8 mouse cellular contexts compared by ENCODE assay signal in the genomic region with DNA sequence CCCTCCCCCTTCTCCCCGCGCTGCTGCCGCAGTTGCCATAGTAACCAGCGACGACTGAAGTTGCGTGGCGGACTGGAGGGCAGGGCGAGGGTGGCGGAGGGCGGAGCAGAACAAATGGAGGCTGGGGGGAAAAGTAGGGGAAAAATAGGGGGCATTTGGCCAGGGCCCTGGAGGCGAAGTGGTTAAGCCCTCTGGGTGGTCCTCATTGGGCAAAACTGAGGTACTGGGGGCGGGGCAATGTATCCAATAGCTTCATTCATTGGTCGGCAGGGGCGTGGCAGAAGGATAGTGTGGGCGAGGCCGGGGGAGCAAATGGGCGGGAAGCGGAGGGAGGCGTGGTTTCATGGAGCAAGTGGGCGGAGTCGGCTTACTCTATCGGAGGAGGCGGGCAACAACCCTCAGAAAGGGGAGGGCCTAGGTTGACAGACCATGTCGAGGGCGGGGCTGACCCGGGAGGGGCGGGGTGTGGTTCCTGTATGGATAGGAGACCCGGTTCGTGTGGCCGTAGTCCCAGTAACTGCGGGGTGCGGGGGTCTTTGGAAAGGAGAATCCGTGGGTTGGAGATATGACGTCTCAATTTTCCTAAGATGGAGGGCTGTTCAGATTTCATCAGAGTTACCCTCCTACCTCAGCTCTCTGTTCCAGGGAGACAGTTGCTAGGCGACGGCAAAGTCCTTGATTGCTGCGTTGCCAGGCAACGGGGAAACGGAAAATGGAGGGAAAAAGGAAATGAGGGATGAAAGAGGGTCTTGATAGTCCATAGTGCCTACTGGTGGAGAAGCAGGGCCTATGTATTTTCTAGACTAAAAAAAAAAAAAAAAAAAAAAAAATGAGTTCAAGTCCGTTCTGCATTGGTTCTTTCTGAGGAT. TPM values are rescaled to one million over a fixed set of nuclear protein-coding genes. Genes with fewer than 3 reads are reported as not detected.
DNase-seq lines count a peak whose midpoint lies in the region; ATAC-seq lines count a peak whose summit lies in the region.

No protein-coding gene starts in this region.

- no peaks in the 10 kb centered on the region for H3K36me3 ChIP-seq in forebrain, embryonic 10.5 days (replicated peaks)
- no peaks in the 10 kb centered on the region for H3K36me3 ChIP-seq in heart, embryonic 16.5 days (ENCODE audit: control insufficient read depth, insufficient read depth)
- no peaks in the 10 kb centered on the region for H3K36me3 ChIP-seq in liver, embryonic 15.5 days (replicated peaks)
- no peaks in the 10 kb centered on the region for H3K36me3 ChIP-seq in neural tube, embryonic 12.5 days

- H3K27ac ChIP-seq in forebrain, embryonic 10.5 days = peak overlapping the region; percentile 96
- peak overlapping the region; percentile 62 for H3K27ac ChIP-seq in heart, embryonic 16.5 days (ENCODE audit: low read length)
- peak overlapping the region; percentile 60 for H3K27ac ChIP-seq in liver, embryonic 15.5 days (replicated peaks)
- H3K27ac ChIP-seq in neural tube, embryonic 12.5 days = peak overlapping the region; percentile 66; the same call in 1 of the 2 replicates

- 2% methylated on average over 40 of the region's 40 CpGs for WGBS in forebrain, embryonic 10.5 days
- 4% methylated on average over 39 of the region's 40 CpGs for WGBS in heart, embryonic 16.5 days
- WGBS in liver, embryonic 15.5 days (ENCODE audit: insufficient replicate concordance) = 3% methylated on average over 40 of the region's 40 CpGs
- under 1% methylated on average over 40 of the region's 40 CpGs for WGBS in neural tube, embryonic 12.5 days

- peak overlapping the region; percentile 92 for H3K4me2 ChIP-seq in heart, embryonic 16.5 days (ENCODE audit: low read depth, low read length)
- peak overlapping the region; percentile 83 for H3K4me2 ChIP-seq in liver, embryonic 15.5 days
- H3K4me2 ChIP-seq in neural tube, embryonic 12.5 days (replicated peaks) = peak overlapping the region; percentile 95

- no peaks in the 10 kb centered on the region for H3K27me3 ChIP-seq in forebrain, embryonic 10.5 days (ENCODE audit: poor library complexity, severe bottlenecking)
- H3K27me3 ChIP-seq in heart, embryonic 16.5 days (ENCODE audit: control insufficient read depth, insufficient read depth, low read length) = no peaks in the 10 kb centered on the region; the same call in 1 of the 2 replicates
- H3K27me3 ChIP-seq in liver, embryonic 15.5 days = peaks cover 51% of the 10 kb centered on the region
- H3K27me3 ChIP-seq in neural tube, embryonic 12.5 days (replicated peaks) = no peaks in the 10 kb centered on the region

- H3K4me1 ChIP-seq in forebrain, embryonic 10.5 days = peaks cover 100% of the 10 kb centered on the region
- H3K4me1 ChIP-seq in heart, embryonic 16.5 days (ENCODE audit: control insufficient read depth, insufficient read depth, low read length) = peaks cover 49% of the 10 kb centered on the region
- peaks cover 45% of the 10 kb centered on the region for H3K4me1 ChIP-seq in liver, embryonic 15.5 days (replicated peaks)
- peaks cover 69% of the 10 kb centered on the region for H3K4me1 ChIP-seq in neural tube, embryonic 12.5 days

- peak; percentile 83 to 93 for DNase-seq in CD8-positive naive resting alpha-beta T cell, adult 2 months (ENCODE audit: low read depth in 2 of 2, low spot score in 2 of 2)
- DNase-seq in c-Kit-positive CD71-negative TER-119-negative erythroid progenitor cells, embryonic 14.5 days (ENCODE audit: low read depth) = peak; percentile 99
- peak; percentile 100 for DNase-seq in forebrain, embryonic 10.5 days (ENCODE audit: extremely low spot score, low spot score)
- peak; percentile 97 to 98 for DNase-seq in kidney, postnatal 36 days
- DNase-seq in telencephalon, adult 2 months (ENCODE audit: low read depth, low spot score) = peak; percentile 97

- H3K9ac ChIP-seq in heart, embryonic 16.5 days (ENCODE audit: low read length) = peak overlapping the region; percentile 58
- peak overlapping the region; percentile 16; the same call in 1 of the 2 replicates for H3K9ac ChIP-seq in liver, embryonic 15.5 days
- peak overlapping the region; percentile 88; the same call in 1 of the 2 replicates for H3K9ac ChIP-seq in neural tube, embryonic 12.5 days

- ATAC-seq in heart, embryonic 16.5 days (replicated peaks; ENCODE audit: extremely low read depth, insufficient read depth, low FRiP score) = peak; percentile 69
- peak; percentile 79 for ATAC-seq in liver, embryonic 15.5 days (ENCODE audit: insufficient read depth)
- peak; percentile 77 for ATAC-seq in neural tube, embryonic 12.5 days (ENCODE audit: low FRiP score, low read depth)

- no peaks in the 10 kb centered on the region for H3K9me3 ChIP-seq in forebrain, embryonic 10.5 days
- H3K9me3 ChIP-seq in heart, embryonic 16.5 days (replicated peaks; ENCODE audit: control insufficient read depth, low read length) = no peaks in the 10 kb centered on the region
- no peaks in the 10 kb centered on the region for H3K9me3 ChIP-seq in liver, embryonic 15.5 days (replicated peaks)
- no peaks in the 10 kb centered on the region for H3K9me3 ChIP-seq in neural tube, embryonic 12.5 days

- peak overlapping the region; percentile 77 for H3K4me3 ChIP-seq in forebrain, embryonic 10.5 days
- H3K4me3 ChIP-seq in heart, embryonic 16.5 days (ENCODE audit: low read length) = peak overlapping the region; percentile 65
- H3K4me3 ChIP-seq in liver, embryonic 15.5 days (replicated peaks) = peak overlapping the region; percentile 65
- H3K4me3 ChIP-seq in neural tube, embryonic 12.5 days = peak overlapping the region; percentile 65

RNA-seq across cellular contexts. Expression of gene Dlg4, which starts 4.8 kb away (rescaled TPM):
- 13.8 and 15.5 TPM in 2 replicates for polyA plus RNA-seq in forebrain, embryonic 10.5 days (2016; fragmentation: Nextera tagmentation; extraction: Ambion mirVana)
- 4.6 and 4.7 TPM in 2 replicates for polyA plus RNA-seq in heart, embryonic 16.5 days (2015; fragmentation: Nextera tagmentation; extraction: Ambion mirVana)
- 0.63 and 0.93 TPM in 2 replicates for polyA plus RNA-seq in liver, embryonic 15.5 days (2015; fragmentation: Nextera tagmentation; extraction: Ambion mirVana)
- 23.6 and 25.5 TPM in 2 replicates for polyA plus RNA-seq in neural tube, embryonic 12.5 days (2016; fragmentation: Nextera tagmentation; extraction: Ambion mirVana)

RNA-seq across cellular contexts. Expression of gene Acadvl, which starts 6.3 kb away (rescaled TPM):
- polyA plus RNA-seq in forebrain, embryonic 10.5 days (2016; fragmentation: Nextera tagmentation; extraction: Ambion mirVana) = 41.0 and 44.1 TPM in 2 replicates
- polyA plus RNA-seq in heart, embryonic 16.5 days (2015; fragmentation: Nextera tagmentation; extraction: Ambion mirVana) = 276 and 298 TPM in 2 replicates
- polyA plus RNA-seq in liver, embryonic 15.5 days (2015; fragmentation: Nextera tagmentation; extraction: Ambion mirVana) = 111 and 124 TPM in 2 replicates
- 59.1 and 63.7 TPM in 2 replicates for polyA plus RNA-seq in neural tube, embryonic 12.5 days (2016; fragmentation: Nextera tagmentation; extraction: Ambion mirVana)

RNA-seq across cellular contexts. Expression of gene Dvl2, which starts 21.1 kb away (rescaled TPM):
- 44.3 and 51.6 TPM in 2 replicates for polyA plus RNA-seq in forebrain, embryonic 10.5 days (2016; fragmentation: Nextera tagmentation; extraction: Ambion mirVana)
- 17.1 and 19.2 TPM in 2 replicates for polyA plus RNA-seq in heart, embryonic 16.5 days (2015; fragmentation: Nextera tagmentation; extraction: Ambion mirVana)
- polyA plus RNA-seq in liver, embryonic 15.5 days (2015; fragmentation: Nextera tagmentation; extraction: Ambion mirVana) = 5.3 and 5.5 TPM in 2 replicates
- polyA plus RNA-seq in neural tube, embryonic 12.5 days (2016; fragmentation: Nextera tagmentation; extraction: Ambion mirVana) = 39.0 and 40.7 TPM in 2 replicates

RNA-seq across cellular contexts. Expression of gene Phf23, which starts 25.9 kb away (rescaled TPM):
- polyA plus RNA-seq in forebrain, embryonic 10.5 days (2016; fragmentation: Nextera tagmentation; extraction: Ambion mirVana) = 94.5 and 96.2 TPM in 2 replicates
- 42.0 and 43.9 TPM in 2 replicates for polyA plus RNA-seq in heart, embryonic 16.5 days (2015; fragmentation: Nextera tagmentation; extraction: Ambion mirVana)
- polyA plus RNA-seq in liver, embryonic 15.5 days (2015; fragmentation: Nextera tagmentation; extraction: Ambion mirVana) = 23.1 and 24.0 TPM in 2 replicates
- polyA plus RNA-seq in neural tube, embryonic 12.5 days (2016; fragmentation: Nextera tagmentation; extraction: Ambion mirVana) = 89.4 and 92.5 TPM in 2 replicates

RNA-seq across cellular contexts. Expression of gene Gabarap, which starts 30.6 kb away (rescaled TPM):
- polyA plus RNA-seq in forebrain, embryonic 10.5 days (2016; fragmentation: Nextera tagmentation; extraction: Ambion mirVana) = 318 and 331 TPM in 2 replicates
- 421 and 428 TPM in 2 replicates for polyA plus RNA-seq in heart, embryonic 16.5 days (2015; fragmentation: Nextera tagmentation; extraction: Ambion mirVana)
- polyA plus RNA-seq in liver, embryonic 15.5 days (2015; fragmentation: Nextera tagmentation; extraction: Ambion mirVana) = 252 and 262 TPM in 2 replicates
- polyA plus RNA-seq in neural tube, embryonic 12.5 days (2016; fragmentation: Nextera tagmentation; extraction: Ambion mirVana) = 577 and 592 TPM in 2 replicates

Comparison
In these comparisons a context has a peak if more than half of its experiments do, and no peak if none do; other contexts are left out.
1. Peak in every context shown above with its lines: DNase-seq, ATAC-seq, H3K4me3 ChIP-seq and H3K27ac ChIP-seq.
2. H3K9ac ChIP-seq: peak in every context shown above with its lines; median percentile 88 in neural tube, embryonic 12.5 days; 58 in heart, embryonic 16.5 days; 16 in liver, embryonic 15.5 days.